Mouse (Mus musculus) spleen, adult 2 months (tissue): ENCODE measurements around the gene Lamc3.

Experiments
- CTCF ChIP-seq: fragments of 200-500 bp; IDR thresholded peaks from 2 replicates; pipeline ENCODE4 v1.5.1; 2011; ENCODE audit warnings: mild to moderate bottlenecking, inconsistent platforms; ENCODE audit not compliant: insufficient read depth, insufficient read length, insufficient replicate concordance; ENCODE audit errors: extremely low read depth
- POLR2A ChIP-seq: fragments of 200-500 bp; IDR thresholded peaks from 2 replicates; pipeline ENCODE4 v1.6.1; 2011; ENCODE audit warnings: low read depth, low read length, inconsistent platforms

DNA sequence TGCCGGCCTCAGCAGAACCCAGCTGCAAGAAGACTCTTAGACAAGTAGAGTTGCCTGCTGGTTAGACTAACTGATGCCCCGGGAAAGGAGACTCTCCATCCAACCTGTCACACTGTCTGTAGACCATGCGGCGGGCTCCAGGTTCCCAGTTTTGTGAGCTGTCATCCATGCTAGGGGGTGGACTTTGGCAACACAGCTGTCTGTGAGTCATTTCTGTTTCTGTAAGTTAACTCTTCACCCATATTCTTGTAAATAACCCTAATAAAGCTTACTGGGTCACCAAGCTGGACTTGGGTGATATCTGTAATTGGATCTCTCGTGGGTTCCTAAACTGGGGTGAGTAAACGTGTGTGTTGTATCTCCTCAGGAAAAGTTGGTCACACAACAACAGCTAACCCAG is 61.7 kb downstream of the Lamc3 start:
- TF ChIP-seq CTCF (no peak), POLR2A (no peak)
